Mouse (Mus musculus) C2C12 (cell line): ENCODE data around the gene Sez6.

Experiments
- CEBPB ChIP-seq: IDR thresholded peaks from one replicate; pipeline ENCODE4 v1.6.1; 2011; ENCODE audit warnings: low read depth, mild to moderate bottlenecking, control low read depth, moderate library complexity
- CTCF ChIP-seq: IDR thresholded peaks from one replicate; pipeline ENCODE4 v1.5.1; 2011; ENCODE audit not compliant: control insufficient read depth, insufficient read depth, insufficient read length
- FOSL1 ChIP-seq: IDR thresholded peaks from one replicate; pipeline ENCODE4 v1.8.0; 2011; ENCODE audit warnings: mild to moderate bottlenecking, low read length; ENCODE audit not compliant: poor library complexity, insufficient read depth, severe bottlenecking
- MAX ChIP-seq: IDR thresholded peaks from one replicate; pipeline ENCODE4 v1.6.1; 2011; ENCODE audit warnings: mild to moderate bottlenecking, control low read depth
- MYOD1 ChIP-seq: IDR thresholded peaks from one replicate; pipeline ENCODE4 v1.6.1; 2011; ENCODE audit warnings: low read depth; ENCODE audit not compliant: control insufficient read depth, insufficient read length
- MYOG ChIP-seq: IDR thresholded peaks from one replicate; pipeline ENCODE4 v1.6.1; 2011; ENCODE audit not compliant: control insufficient read depth, insufficient read length; ENCODE audit errors: extremely low read depth
- USF1 ChIP-seq: IDR thresholded peaks from one replicate; pipeline ENCODE4 v1.6.1; 2011; ENCODE audit warnings: low read depth, mild to moderate bottlenecking, control low read depth, moderate library complexity

DNA sequence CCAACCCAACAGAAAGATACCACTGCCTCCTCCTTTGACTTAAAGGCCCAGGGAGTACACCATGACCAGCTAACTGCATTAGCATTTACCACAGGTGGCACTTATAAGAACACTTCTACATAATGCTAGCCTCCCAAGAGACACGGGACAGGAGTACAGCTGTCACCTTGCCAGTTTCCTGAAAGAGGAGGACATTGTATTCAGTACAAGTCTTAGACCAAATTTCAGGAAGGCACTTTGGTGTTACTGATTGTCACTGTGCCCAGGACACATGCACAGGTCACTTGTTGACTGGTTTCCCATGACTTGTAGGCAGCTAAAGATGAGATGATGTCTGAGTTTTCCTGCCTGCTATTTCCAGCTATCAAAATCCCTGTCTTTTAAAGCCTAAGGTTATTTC is 65.0 kb downstream of the Sez6 start:
- TF ChIP-seq CTCF = no peak
- TF ChIP-seq MYOG = no peak
- no peak for TF ChIP-seq USF1
- no peak for TF ChIP-seq MYOD1
- no peak for TF ChIP-seq MAX
- TF ChIP-seq CEBPB = no peak
- no peak for TF ChIP-seq FOSL1
